Mouse (Mus musculus) inflammation-experienced regulatory T-cells, adult 6 months (primary cell): ENCODE data around the gene Rnf126. TPM values are rescaled to one million over a fixed set of nuclear protein-coding genes. Genes with fewer than 3 reads are reported as not detected.

ENCODE experiments used
- ATAC-seq: one replicate; pipeline ENCODE4 v1.8.0; 2017
- polyA plus RNA-seq, 3 experiments: library from polyadenylated mRNA; unstranded; fragments of 100-300 nt; shearing (Covaris generic); gene quantifications; one replicate each; pipeline ENCODE4 v1.2.1; 2017

The Rnf126 gene
- polyA plus RNA-seq, 3 experiments from 2014 or later = 2.1 to 2.8 (median 2.7) TPM

DNA sequence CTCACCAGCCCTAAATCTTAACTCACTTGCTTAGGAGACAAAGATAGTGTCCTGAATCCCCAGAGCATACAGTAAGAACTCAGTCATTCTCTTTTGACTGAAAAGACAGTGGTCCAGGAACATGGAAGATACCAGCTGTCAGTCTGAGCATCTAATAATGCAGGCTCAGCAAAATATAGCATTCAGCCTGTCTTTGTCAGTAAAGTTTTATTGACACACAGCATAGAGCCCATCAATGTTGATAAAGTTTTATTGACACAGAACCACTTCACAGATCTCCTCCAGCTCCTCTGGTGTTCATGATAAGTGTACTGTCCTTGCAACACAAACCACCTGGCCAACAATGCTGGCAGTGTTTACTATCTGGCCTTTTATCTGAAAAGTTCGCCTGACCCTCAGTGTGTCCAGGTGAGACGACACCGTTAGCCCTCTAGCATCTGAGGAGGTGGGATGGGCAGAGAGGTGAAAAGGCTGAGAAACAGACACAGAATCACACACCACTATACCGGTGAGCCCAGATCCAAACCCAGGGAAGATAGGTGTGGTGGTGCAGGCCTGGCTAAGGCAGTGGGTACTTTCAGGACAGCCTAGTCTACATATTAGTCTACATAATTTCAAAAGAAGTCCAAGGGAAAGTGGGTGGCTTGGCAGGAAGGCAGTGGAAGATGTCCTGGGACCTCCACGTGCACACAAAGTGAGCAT is 25.7 kb upstream of the Rnf126 start:
- ATAC-seq = no peak

DNA sequence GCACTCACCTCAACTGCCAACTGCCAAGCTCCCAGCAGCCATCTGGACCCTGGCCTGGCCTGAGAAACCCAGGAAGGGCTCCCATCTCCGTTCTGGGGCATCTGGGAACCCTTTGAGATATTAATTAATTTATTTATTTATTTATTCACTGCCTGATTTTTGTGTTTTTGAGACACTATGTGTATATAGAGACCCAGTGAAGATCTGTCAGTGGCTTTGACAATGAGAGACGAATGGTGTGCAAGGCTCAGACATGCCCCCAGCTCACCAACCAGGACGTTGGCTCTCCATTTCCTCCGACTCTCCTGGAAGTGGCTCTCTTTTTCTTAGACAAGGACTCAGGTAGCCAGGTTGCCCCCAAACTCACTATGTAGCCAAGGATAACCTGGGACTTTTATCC is 24.1 kb upstream of the Rnf126 start, which contains the start of gene Prss57:
Gene Prss57, minus strand, starts transcription at position 101 of the 400 bp plus-strand sequence.
- ATAC-seq = no peak

DNA sequence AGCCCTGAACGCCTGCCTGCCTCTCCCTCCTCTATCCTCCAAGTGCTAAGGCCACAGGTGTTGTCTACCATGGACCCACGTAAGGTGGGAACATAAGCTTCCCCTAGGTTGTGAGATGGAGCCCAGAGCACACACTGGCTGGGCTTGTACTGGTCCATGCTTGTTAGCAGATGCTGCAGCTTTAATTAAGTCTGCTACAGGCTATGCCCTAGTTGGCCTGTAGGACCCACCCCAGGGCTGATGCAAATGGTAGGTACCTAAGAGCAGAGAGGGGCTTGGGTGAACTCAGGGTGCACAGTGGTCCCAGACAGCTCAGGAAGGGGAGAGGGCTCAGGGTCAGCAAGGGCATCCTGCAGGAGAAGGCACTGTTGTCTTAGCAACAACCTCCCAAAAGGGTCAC is 22.8 kb upstream of the Rnf126 start:
- ATAC-seq = no peak

DNA sequence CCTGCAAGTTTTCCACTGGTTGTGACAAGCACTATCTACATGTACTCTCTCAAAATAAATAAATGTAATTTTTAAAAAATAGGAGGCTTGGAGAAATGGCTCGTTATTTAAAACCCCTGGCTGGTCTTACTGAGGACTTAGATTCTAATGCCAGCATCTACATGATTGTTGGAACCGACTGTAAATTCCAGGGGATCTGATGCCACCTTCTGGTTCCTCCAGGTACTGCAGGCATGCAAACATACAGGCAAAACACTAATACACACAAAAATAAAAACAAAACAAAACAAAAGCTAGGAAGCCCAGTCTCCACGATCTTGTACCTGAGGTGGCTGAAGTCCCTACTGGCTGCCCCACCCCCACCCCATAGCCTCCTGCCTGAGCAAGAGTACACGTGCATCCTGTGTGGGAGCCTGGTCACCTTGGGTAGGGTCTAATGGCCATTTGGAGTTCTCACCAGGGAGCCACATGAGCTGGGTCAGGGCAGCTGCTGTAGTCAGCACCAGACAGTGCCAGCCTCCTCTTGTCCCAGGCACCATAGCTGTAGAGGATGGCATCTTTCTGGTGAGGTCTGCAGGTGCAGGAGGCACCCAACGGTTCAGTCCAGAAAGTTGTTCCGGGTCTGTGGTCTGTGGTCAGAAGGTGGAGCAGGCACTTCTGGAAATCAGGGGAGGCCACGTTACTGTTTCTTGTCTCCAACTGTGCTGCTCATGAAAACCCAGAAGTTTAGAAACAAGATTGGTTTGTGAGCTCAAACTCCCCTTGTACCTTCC is 21.8 kb upstream of the Rnf126 start:
- ATAC-seq = peak; percentile 58

DNA sequence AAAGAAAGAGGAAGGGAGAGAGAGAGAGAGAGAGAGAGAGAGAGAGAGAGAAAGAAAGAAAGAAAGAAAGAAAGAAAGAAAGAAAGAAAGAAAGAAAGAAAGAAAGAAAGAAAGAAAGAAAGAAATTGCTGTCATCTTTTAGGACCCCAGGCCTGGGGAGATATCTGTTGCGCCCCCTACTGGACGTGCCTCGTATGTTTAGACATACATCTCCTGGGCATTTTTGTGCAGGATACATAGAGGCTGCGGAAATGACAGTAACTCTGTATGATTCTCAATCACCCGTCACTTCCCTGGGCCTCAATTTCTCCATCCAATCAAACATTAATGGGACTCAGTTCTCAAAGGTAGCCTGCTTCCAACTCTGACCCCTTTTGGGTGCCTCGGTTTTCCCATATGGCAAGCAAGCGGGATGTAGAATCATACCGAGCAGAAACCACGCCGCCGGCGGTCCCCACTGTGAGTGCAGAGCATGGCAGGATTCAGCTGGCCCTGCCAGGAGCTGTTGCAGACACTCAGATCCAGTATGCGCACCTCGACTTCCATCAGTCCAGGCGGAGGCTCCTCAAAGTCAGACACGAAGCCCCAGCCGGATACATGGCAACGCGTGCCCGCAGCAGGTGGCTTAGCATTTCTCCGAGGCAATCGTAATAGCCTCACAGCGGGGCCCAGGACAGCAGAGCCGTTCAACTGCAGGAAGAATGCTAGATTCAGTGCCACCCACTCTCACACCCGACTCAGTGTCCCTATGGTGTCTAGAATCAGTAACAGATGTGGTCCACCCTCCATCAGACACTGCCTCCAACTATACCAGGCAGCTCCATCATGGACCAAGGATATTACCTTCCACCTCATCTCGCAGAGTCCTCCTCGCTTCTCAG is 17.4 kb upstream of the Rnf126 start:
- no peak for ATAC-seq

DNA sequence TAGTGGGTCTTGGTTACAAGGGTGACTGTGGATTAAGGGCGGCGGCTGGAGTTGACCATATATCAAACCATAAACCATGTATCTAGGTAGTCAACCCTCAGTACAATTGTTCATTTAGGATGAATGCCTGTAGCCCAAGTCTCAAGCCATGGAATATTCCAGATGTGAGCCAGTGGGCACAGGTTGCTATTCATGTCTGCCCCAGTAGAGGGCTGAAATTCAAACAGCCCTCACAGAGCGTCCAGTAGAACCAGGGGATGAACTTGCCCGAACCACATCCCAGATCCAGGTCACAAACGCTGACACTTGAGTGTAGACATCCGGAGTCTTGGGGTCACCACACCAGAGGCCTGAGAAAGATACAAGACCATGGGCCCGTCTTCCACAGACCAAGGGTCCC is 16.3 kb upstream of the Rnf126 start:
- ATAC-seq = no peak

DNA sequence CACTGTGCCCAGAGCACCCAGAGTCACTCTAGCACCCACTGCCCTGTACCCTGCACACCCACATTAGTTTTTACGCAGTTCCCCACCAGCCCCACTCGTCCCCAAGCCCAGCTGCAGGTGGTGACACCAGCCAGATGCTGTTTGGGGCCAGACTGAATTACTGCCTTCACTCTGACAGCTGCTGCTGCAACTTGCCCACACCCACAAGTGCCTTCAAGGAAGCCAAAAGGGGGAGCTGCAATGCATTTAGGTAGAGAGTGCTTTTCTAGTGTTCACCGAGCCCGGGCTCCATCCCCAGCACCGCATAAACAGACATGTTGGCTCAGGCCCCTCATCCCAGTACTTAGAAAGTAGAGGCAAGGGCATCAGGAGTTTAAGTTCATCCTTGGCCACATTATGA is 15.2 kb upstream of the Rnf126 start:
- no peak for ATAC-seq

DNA sequence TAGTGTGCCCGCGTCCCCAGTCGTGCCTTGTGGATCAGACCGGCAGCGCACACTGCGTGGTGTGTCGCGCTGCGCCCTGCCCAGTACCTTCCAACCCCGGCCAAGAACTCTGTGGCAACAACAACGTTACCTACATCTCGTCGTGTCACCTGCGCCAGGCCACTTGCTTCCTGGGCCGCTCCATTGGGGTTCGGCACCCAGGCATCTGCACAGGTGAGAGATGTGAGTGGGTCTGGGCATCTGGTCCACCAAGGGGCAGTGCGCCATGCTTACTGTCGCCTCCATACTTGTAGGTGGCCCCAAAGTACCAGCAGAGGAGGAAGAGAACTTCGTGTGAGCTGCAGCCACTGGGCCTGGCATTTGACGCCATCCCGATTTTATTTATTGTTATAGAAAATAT is 14.4 kb upstream of the Rnf126 start:
- ATAC-seq = no peak

DNA sequence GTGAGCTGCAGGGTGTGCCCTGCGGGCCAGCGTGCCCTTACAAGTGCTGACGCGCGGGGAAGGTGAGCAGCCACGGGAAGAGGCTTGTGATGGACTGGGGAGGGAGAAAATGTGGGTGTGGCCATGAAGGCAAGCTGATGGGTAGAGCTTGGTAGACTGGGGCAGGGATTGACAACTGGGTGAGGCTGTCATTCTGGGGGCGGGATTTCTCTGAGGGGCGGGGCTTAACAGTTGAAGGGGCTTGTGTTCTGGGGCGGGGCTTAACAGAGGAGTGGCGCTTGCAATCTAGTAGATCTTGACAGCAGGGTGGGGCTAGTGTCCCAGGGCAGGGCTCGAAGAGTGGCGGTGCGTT is 13.9 kb upstream of the Rnf126 start:
- peak; percentile 60 for ATAC-seq

DNA sequence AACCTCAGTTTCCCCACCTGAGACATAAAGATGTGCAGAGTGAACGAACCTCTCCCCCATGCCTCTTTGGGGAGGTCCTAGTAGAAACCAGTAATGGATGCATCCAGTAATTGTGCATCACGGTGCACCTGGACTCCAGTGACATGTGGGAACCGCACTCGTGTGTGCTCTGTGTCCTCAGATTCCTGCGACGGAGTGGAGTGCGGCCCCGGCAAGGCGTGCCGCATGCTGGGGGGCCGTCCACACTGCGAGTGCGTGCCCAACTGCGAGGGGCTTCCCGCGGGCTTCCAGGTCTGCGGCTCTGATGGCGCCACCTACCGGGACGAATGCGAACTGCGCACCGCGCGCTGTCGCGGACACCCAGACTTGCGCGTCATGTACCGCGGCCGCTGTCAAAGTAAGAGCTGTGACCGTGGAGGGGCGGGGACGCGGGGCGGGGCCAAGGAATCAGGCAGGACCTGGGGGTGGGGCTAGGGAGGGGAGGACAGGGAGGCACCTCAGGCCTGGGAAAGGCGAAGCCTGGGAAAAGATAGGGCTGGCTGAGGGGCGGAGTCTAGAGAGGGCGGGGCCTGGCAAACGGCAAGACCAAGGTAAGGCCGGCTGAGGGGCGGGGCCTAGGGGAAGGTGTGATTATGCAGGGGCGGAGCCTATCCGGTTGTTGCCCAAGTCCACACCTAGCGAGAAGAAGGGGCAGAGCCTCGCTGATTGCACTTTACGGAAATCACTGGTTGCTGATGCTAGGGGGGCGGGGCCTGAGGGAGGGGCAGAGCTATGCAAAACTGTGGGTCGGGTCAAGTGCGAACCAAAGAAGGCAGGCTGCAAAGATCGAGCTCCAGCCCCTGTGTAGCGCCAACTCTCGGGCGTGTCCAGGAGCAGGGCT is 13.3 kb upstream of the Rnf126 start:
- ATAC-seq = peak; percentile 82

DNA sequence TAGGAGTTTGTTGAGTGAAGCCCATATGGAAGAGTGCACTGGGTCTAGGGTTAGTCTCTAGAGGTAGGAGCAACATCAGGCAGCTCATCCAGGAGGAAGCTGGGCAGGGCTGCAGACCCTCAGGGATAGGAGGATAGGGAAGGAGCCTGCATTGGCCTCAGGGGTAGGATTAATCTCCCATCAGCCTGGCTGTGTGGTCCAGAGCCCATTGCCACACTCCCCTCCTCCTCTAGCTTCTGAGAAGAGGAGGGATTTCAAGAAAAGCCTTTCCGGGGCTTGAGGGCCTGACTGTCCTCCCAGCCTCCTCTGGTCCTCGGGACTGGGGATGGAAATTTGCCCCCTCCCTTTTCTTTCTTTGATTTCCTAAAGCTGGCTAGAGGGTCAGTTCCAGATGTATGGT is 12.4 kb upstream of the Rnf126 start:
- ATAC-seq = no peak

DNA sequence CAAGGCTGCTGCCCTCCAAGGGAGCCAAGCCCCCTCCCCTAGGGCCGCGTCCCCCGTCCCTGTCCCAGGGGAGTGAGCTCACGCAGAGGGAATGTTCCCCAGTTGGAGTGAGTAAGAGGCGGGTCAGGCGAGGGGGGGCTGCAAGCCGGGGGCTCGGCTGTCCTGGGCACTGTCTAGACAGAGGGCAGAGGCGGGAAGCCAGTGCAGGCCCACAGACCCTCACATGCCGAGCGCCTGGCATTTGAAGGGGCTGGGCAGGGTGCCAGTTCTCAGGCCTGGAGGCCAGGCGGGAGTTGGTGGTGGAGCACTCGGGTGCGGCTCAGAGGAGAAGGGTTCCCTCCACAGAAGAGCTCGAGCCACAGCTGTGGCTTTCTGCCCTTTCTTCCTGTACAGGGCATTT is 11.3 kb upstream of the Rnf126 start:
- ATAC-seq = no peak

DNA sequence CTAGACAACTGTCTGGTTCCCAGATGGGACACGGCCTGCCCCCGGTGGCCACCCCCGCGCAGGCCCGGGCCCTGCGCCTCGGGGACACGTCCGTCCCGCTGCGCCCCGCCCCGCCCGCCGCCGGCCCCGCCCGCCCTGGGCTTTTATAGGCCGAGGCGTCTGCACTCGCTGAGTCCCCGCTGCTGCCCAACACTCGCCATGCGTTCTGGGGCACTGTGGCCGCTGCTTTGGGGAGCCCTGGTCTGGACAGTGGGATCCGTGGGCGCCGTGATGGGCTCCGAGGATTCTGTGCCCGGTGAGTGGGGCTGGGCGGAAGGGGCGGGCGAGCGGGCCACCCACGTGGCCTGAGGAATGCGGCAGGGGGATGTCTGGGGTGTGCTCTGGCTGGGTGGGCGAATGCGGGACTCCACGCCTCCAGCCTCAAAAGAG is 10.4 kb upstream of the Rnf126 start, which contains the start of gene Fstl3:
Gene Fstl3, plus strand, starts transcription at position 170 of the 429 bp plus-strand sequence.
- no peak for ATAC-seq

DNA sequence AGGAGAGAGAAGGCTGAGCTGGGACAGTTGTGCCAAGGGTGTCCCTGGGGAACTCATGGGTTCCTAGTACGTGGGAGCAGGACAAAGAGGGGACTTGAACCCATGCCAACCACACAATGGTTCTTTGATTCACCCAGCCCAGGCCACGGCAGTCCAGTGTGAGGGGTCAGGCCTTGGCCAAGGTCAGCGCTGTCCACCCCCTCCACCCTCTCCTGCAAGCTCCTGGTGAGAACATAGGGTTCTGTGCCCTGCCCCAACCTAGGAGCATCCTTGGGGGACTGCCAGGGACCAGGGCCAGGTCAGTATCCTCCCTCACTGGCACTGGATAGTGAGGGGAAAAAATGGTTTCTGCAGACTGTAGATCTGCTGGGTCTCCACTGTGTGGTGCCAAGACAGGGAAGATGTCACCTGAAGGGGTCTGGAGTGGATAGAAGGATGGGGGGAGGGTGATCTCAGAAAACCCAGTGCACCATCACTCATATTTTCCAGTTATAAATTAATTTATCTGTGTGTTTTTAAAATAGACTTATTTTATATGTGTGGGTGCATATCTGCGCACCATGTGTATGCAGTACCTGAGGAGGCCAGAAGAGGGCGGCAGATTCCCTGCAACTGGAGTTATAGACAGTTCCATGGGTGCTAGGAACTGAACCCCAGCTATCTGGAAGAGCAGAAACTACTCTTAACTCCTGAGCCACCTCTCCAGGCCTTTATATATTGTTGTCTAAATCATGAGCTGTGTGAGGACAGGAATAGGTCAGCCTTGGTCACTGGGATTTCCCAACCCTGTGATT is 7.9 kb upstream of the Rnf126 start:
- ATAC-seq = no peak

DNA sequence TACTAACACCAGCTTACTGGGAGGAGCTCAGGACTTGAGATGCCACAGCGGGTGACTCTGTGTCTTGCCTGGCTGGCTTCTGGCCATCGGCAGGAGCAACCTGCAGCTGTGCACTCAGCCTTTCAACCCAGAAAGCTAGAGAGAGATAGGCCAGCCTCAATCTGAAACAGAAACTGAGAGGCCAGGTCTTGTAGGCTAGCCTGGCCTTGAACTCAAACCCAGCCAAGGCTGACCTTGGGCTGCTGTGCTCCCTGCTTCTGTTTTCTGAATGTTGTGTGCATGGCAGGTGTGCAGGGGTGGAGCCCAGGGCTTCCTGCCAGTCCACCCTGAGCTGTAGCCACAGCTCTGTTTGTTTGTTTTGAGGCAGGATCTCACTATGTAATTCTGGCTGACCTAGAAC is 6.5 kb upstream of the Rnf126 start:
- ATAC-seq = no peak

DNA sequence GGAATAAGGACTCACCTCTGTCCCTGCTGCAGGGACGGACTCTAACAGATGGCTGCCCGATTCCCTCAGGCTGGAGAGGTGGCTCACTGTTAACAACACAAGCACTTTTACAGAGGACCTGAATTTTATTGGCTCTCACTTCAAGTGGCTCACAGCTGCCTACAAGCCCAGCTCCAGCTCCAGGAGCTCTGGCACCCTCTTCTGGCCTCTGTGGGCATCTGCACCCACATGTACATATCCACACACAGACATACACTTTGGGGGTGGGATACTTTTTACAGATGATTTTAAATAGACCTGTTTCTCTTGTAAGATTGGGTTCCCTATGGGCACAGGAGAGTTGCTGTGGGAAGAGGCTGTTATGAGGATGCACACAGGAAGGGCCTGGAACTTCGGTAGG is 5.6 kb upstream of the Rnf126 start:
- no peak for ATAC-seq

DNA sequence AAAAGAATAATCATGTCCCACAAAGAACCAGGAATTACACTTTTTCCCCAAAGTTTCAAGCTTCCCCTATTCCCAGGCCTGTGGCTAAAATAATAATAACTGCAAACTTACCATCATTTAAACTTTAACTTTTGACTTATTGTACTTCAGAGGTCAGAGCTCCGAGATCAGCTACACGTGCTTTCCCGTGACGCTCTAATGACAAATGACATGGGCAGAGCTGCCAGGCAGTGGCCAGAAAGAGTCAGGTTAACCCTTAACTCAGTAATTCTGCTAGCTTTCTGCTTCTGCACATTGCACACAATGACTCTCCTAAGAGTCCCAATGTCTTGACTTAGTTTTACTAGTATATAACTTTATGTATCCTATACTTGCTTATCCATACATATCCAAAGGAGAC is 2.6 kb upstream of the Rnf126 start:
- ATAC-seq = no peak

DNA sequence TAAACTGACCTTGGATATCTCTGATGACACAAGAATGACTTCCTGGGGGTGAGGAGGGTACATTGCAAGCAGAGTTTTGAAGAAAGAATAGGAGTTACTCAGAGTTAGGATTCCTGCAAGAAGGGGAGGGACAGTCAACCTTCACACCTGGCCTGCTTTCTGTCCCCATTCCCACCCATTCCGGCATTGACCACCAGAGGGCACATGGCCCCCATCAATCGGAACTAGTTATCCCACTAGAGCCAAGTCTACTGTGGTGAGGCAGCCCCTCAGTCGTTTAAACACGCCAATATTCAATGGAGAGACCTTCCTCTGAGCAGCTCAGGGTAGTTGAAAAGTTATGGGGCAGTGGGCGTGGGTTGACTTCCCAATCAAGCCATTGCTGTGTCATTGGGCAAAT is 1.6 kb upstream of the Rnf126 start:
- no peak for ATAC-seq

DNA sequence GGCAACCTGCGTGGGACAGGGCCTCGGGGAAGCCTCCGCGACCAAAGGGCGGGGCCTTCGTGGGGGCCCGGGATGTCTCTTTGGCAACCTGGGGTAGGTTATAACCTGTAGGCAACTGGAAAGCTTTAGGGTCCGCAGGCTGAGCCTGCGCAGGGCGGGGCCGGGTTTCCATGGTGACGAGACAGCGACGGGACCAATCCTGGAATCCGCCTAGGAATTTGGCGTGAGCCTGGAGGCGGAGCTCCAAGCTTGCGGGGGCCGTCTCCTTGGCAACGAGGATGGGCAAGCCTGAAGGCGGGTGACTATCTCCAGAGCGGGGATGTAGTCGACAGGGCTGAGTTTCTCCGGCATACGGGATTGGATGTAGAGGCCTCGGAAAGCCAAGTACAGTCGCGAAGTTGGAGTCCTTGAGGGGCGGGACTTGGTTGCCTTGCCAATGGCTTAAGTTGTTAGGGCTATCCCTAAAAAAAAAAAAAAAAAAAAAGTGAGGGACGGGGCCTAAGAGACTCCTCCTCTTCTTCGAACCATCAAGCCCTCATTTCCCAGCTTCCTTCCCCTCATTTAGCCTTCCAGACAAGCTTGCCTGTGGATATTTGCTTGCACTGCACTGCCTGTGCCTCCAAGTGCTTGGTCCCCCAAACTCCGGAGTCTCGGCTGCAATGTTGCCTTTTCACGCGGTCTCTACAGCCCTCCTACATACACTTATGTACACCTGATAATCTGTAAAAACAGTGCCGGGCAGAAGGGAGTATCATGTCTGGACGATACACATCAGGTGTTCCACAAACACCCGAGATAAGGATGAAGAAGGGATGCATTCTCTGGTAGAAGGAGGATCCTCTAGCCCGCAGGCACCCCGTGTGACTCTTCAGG is 856 bp upstream of the Rnf126 start:
- peak; percentile 33 for ATAC-seq

DNA sequence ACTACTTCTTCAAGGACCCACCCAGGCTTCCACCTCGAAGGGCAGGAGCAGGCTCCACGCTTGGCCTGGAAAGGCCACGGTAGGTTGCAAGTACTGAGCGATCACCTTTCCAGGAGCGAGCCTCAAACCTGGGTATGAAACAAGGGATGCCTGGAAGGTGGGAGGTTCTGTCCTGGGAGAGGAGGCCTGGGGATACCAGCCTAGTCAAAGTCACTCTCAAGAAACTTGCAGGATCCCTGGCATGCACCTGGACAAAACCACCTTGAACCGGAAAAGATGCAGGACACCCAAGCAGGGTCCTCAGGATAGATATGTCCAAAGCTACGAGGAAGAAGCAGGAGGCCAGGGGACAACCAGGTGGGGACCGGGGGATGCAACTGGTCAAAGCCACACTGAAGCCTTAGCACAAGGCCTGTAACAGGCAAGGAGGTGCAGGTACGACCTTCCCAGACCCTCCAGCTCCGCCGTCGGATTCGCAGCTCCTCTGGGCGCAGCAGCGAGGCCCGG is 698 bp downstream of the Rnf126 start:
- ATAC-seq = no peak
